Mouse (Mus musculus) heart, adult 2 months (tissue): ENCODE measurements around the gene Tle2.

Experiments used
- CTCF ChIP-seq: fragments of 200-600 bp; IDR thresholded peaks from 2 replicates; pipeline ENCODE4 v1.8.1; 2022; ENCODE audit warnings: antibody characterized with exemption, mild to moderate bottlenecking, moderate library complexity
- EP300 ChIP-seq: fragments of 200-500 bp; IDR thresholded peaks from 2 replicates; pipeline ENCODE4 v1.6.1; 2011; ENCODE audit warnings: low read depth, low read length, control low read depth; ENCODE audit not compliant: insufficient read depth
- POLR2A ChIP-seq: fragments of 200-500 bp; IDR thresholded peaks from 2 replicates; pipeline ENCODE4 v1.6.1; 2011; ENCODE audit warnings: mild to moderate bottlenecking, low read depth, low read length, control low read depth; ENCODE audit not compliant: insufficient read depth

- TF ChIP-seq CTCF (0 out of 2 replicates have a peak, but pooled peaks have one; percentile 16), POLR2A (no peak), EP300 (no peak)
Measured at GRCm38 (mm10) chr10:81580441-81581070, 6.2 kb downstream of the Tle2 start.
